ENCODE assay signal across 8 mouse cellular contexts in genomic region chr7:30362652-30363343, GRCm38 (mm10). TPM values are rescaled to one million over a fixed set of nuclear protein-coding genes. Genes with fewer than 3 reads are reported as not detected.
A peak's percentile ranks its signal among the peaks of the same experiment; 100 is the strongest.
DNase-seq lines count a peak whose midpoint lies in the region; ATAC-seq and TF ChIP-seq lines count a peak whose summit lies in the region.

Lrfn3 (minus strand) TSS chr7:30362772.

- no peaks in the 10 kb centered on the region for H3K27me3 ChIP-seq in kidney, adult 2 months (replicated peaks; ENCODE audit: control insufficient read depth, insufficient read depth, low read length)
- no peaks in the 10 kb centered on the region for H3K27me3 ChIP-seq in liver, adult 2 months (ENCODE audit: control insufficient read depth, insufficient read depth, low read length)
- 0 out of 2 replicates have a peak, but pooled peaks cover 3% of the 10 kb centered on the region for H3K27me3 ChIP-seq in neural tube, embryonic 15.5 days (replicated peaks)

- peak within 1 kb of the TSS; percentile 82 for H3K4me2 ChIP-seq in neural tube, embryonic 15.5 days

- no peak for TF ChIP-seq CTCF in kidney, adult 2 months (conservative IDR thresholded peaks at IDR 0.05; ENCODE audit: insufficient read depth, insufficient read length, low read depth, low read length)
- no peak for TF ChIP-seq CTCF in liver, adult 2 months (IDR thresholded peaks at IDR 0.05; ENCODE audit: low read depth, low read length)

- no peaks in the 10 kb centered on the region for H3K79me2 ChIP-seq in liver, adult 2 months (ENCODE audit: control insufficient read depth, insufficient read depth, low read length)

- H3K4me3 ChIP-seq in kidney, adult 2 months (ENCODE audit: insufficient read depth, low read depth, low read length), result peak within 1 kb of the TSS; percentile 70
- peak within 1 kb of the TSS; percentile 76 for H3K4me3 ChIP-seq in liver, adult 2 months (ENCODE audit: insufficient read depth, low read depth, low read length)
- peak within 1 kb of the TSS; percentile 67 for H3K4me3 ChIP-seq in neural tube, embryonic 15.5 days (replicated peaks)

- no peaks in the 10 kb centered on the region for H3K36me3 ChIP-seq in kidney, adult 2 months (ENCODE audit: control insufficient read depth, insufficient read depth, low read length)
- H3K36me3 ChIP-seq in liver, adult 2 months (ENCODE audit: control insufficient read depth, insufficient read depth, low read length), result no peaks in the 10 kb centered on the region
- H3K36me3 ChIP-seq in neural tube, embryonic 15.5 days, result peaks cover 3% of the 10 kb centered on the region; the same call in 1 of the 2 replicates

- ATAC-seq in neural tube, embryonic 15.5 days (ENCODE audit: low FRiP score), result peak; percentile 86

- TF ChIP-seq POLR2A in kidney, adult 2 months (IDR thresholded peaks at IDR 0.05; ENCODE audit: low read depth, low read length), result no peak
- TF ChIP-seq POLR2A in liver, adult 2 months (IDR thresholded peaks at IDR 0.05; ENCODE audit: extremely low read depth, insufficient read depth, low read length), result no peak

- 2% methylated on average over 50 of the region's 55 CpGs for WGBS in kidney, adult 2 months
- 4% methylated on average over 45 of the region's 55 CpGs for WGBS in liver, adult 2 months
- under 1% methylated on average over 45 of the region's 55 CpGs for WGBS in neural tube, embryonic 15.5 days

- DNase-seq in kidney, adult 2 months, result peak; percentile 39
- no peak for DNase-seq in kidney, adult 9 months
- DNase-seq in cerebellum, adult 9-11 months, result peak; percentile 79
- DNase-seq in frontal cortex, postnatal 36 days (ENCODE audit: low spot score in 2 of 2), result peak; percentile 58 to 71
- peak; percentile 82 for DNase-seq in kidney, postnatal 10 days
- peak; percentile 30 for DNase-seq in liver, adult 2 months (ENCODE audit: extremely low read depth, low read depth, low spot score)
- DNase-seq in spleen, adult 18-20 months, result no peak

- H3K27ac ChIP-seq in kidney, adult 2 months (ENCODE audit: insufficient read depth, low read depth, low read length), result no peak within 1 kb of the TSS
- H3K27ac ChIP-seq in liver, adult 2 months (replicated peaks; ENCODE audit: insufficient read depth, low read depth, low read length), result peak within 1 kb of the TSS; percentile 39; the same call in 1 of the 2 replicates
- peak within 1 kb of the TSS; percentile 43; the same call in 1 of the 2 replicates for H3K27ac ChIP-seq in neural tube, embryonic 15.5 days (replicated peaks)

- H3K4me1 ChIP-seq in kidney, adult 2 months (ENCODE audit: control insufficient read depth, insufficient read depth, low read length), result peaks cover 5% of the 10 kb centered on the region; the same call in 1 of the 2 replicates
- H3K4me1 ChIP-seq in liver, adult 2 months (ENCODE audit: control insufficient read depth, insufficient read depth, low read length), result peaks cover 23% of the 10 kb centered on the region
- peaks cover 60% of the 10 kb centered on the region for H3K4me1 ChIP-seq in neural tube, embryonic 15.5 days

- H3K9me3 ChIP-seq in neural tube, embryonic 15.5 days (replicated peaks), result no peaks in the 10 kb centered on the region

- H3K9ac ChIP-seq in liver, adult 2 months (ENCODE audit: low read depth, low read length), result peak within 1 kb of the TSS; percentile 80
- peak within 1 kb of the TSS; percentile 79 for H3K9ac ChIP-seq in neural tube, embryonic 15.5 days (replicated peaks)

RNA-seq across cellular contexts. Expression of gene Lrfn3, which starts in this region (rescaled TPM):
- 9.6 and 11.6 TPM in 2 replicates for polyA plus RNA-seq in kidney, adult 2 months (2012; rRNA removed)
- total RNA-seq in liver, adult 2 months (2014; rRNA removed), result 0.74 and 1.7 TPM in 2 replicates
- 12.9 and 22.2 TPM in 2 replicates for polyA plus RNA-seq in liver, adult 2 months (2012; rRNA removed)
- 13.5 and 15.7 TPM in 2 replicates for polyA plus RNA-seq in neural tube, embryonic 15.5 days (2015; fragmentation: Nextera tagmentation; extraction: Ambion mirVana)

Comparison
In these comparisons a context has a peak if more than half of its experiments do, and no peak if none do; other contexts are left out.
1. DNase-seq: peak in kidney, adult 2 months (single experiment), cerebellum, adult 9-11 months (single experiment), frontal cortex, postnatal 36 days (2 of 2), kidney, postnatal 10 days (single experiment) and liver, adult 2 months (single experiment); none in kidney, adult 9 months (single experiment) and spleen, adult 18-20 months (0 of 2).
2. Peak in every context shown above with its lines, with median percentiles within 50 percentile points of each other: H3K4me3 ChIP-seq.